Mouse (Mus musculus) liver, postnatal 0 days (tissue): Measurements from ENCODE around the gene Mrpl9. TPM values are rescaled to one million over a fixed set of nuclear protein-coding genes. Genes with fewer than 3 reads are reported as not detected.

Experiments
- ATAC-seq: fragments of 200-750 bp; cut with Nextera tagmentation; 2 replicates; pipeline ENCODE4 v1.8.0; 2017; ENCODE audit warnings: mild to moderate bottlenecking, moderate library complexity
- DNase-seq: peaks from one replicate; pipeline ENCODE4 v3.0.0-alpha.2; 2016
- H3K27ac ChIP-seq: fragments of 300-500 bp; sonication (generic); 2 replicates; pipeline ENCODE4 v1.5.1; 2014; ENCODE audit warnings: antibody characterized with exemption, moderate library complexity, mild to moderate bottlenecking, low read depth
- H3K27me3 ChIP-seq: fragments of 300-500 bp; sonication (generic); 2 replicates; pipeline ENCODE4 v1.6.1; 2014; ENCODE audit warnings: low read length, control low read depth, mixed read lengths; ENCODE audit not compliant: insufficient read depth
- H3K36me3 ChIP-seq: fragments of 300-500 bp; sonication (generic); replicated peaks from 2 replicates; pipeline ENCODE4 v1.6.1; 2014; ENCODE audit warnings: mild to moderate bottlenecking, control low read depth, low read length, moderate library complexity, mixed read lengths; ENCODE audit not compliant: insufficient read depth
- H3K4me1 ChIP-seq: fragments of 300-500 bp; sonication (generic); 2 replicates; pipeline ENCODE4 v1.6.1; 2014; ENCODE audit warnings: antibody characterized with exemption, mild to moderate bottlenecking, control low read depth; ENCODE audit not compliant: insufficient read depth
- H3K4me2 ChIP-seq: fragments of 300-500 bp; sonication (generic); 2 replicates; pipeline ENCODE4 v1.6.1; 2014; ENCODE audit warnings: low read depth, mild to moderate bottlenecking, low read length, moderate library complexity, mixed read lengths
- H3K4me3 ChIP-seq: fragments of 300-500 bp; sonication (generic); 2 replicates; pipeline ENCODE4 v1.5.1; 2014; ENCODE audit warnings: low read depth, low read length
- H3K9ac ChIP-seq: fragments of 300-500 bp; sonication (generic); replicated peaks from 2 replicates; pipeline ENCODE4 v1.6.1; 2014; ENCODE audit warnings: mild to moderate bottlenecking, moderate library complexity
- H3K9me3 ChIP-seq: fragments of 300-500 bp; sonication (generic); 2 replicates; pipeline ENCODE4 v1.6.1; 2016; ENCODE audit warnings: mild to moderate bottlenecking, control low read depth, low read length, mixed read lengths
- CTCF ChIP-seq: sonication (generic); IDR thresholded peaks from 2 replicates; pipeline ENCODE4 v1.5.1; 2016; ENCODE audit warnings: antibody characterized with exemption, low read depth
- EP300 ChIP-seq: IDR thresholded peaks from 2 replicates; pipeline ENCODE4 v1.6.1; 2016; ENCODE audit warnings: antibody characterized with exemption, low read depth, mild to moderate bottlenecking
- WGBS: fragments of 180-500 bp; shearing (Covaris S2); extraction: QIAGEN DNeasy Blood & Tissue Kit; methylation state at CpG from one replicate; pipeline ENCODE4 v1.1.7; 2014; ENCODE audit not compliant: insufficient replicate concordance; 5-methylcytosine and 5-hydroxymethylcytosine counted together
- polyA plus RNA-seq: library from polyadenylated mRNA; unstranded; fragments of >200 nt; fragmentation: Nextera tagmentation; extraction: Ambion mirVana; gene quantifications from 2 replicates; pipeline ENCODE4 v1.2.1, GENCODE M21; 2015

The Mrpl9 gene
- polyA plus RNA-seq, 1 experiment from 2014 or later = 28.7 TPM

- Histone ChIP-seq H3K36me3 (no peaks in the 10 kb centered on the region), H3K4me3 (no peak overlapping the region), H3K27ac (no peak overlapping the region), H3K4me1 (no peaks in the 10 kb centered on the region), H3K27me3 (peaks cover 36% of the 10 kb centered on the region), H3K9ac (no peak overlapping the region), H3K9me3 (no peaks in the 10 kb centered on the region), H3K4me2 (no peak overlapping the region)
- ATAC-seq = no peak
- WGBS = 65% methylated on average over 8 of the region's 8 CpGs
- DNase-seq = no peak
- TF ChIP-seq CTCF = no peak
- no peak for TF ChIP-seq EP300
Observed at GRCm38 (mm10) chr3:94402451-94402850, 40.7 kb upstream of the Mrpl9 start.

- TF ChIP-seq CTCF (no peak), EP300 (no peak)
- Histone ChIP-seq H3K9me3 (no peaks in the 10 kb centered on the region), H3K9ac (no peak overlapping the region), H3K36me3 (no peaks in the 10 kb centered on the region), H3K4me3 (no peak overlapping the region), H3K27ac (no peak overlapping the region), H3K27me3 (peaks cover 22% of the 10 kb centered on the region; the same call in 1 of the 2 replicates), H3K4me2 (no peak overlapping the region), H3K4me1 (no peaks in the 10 kb centered on the region)
- no peak for ATAC-seq
- 34% methylated on average over 7 of the region's 7 CpGs for WGBS
- no peak for DNase-seq
Observed at GRCm38 (mm10) chr3:94404366-94405054, 38.6 kb upstream of the Mrpl9 start.

GRCm38 (mm10) chr3:94405561-94405960, 37.6 kb upstream of the Mrpl9 start:
- Histone ChIP-seq H3K27me3 (peaks cover 11% of the 10 kb centered on the region; the same call in 1 of the 2 replicates), H3K4me2 (no peak overlapping the region), H3K9me3 (no peaks in the 10 kb centered on the region), H3K27ac (no peak overlapping the region), H3K36me3 (no peaks in the 10 kb centered on the region), H3K4me1 (no peaks in the 10 kb centered on the region), H3K4me3 (no peak overlapping the region), H3K9ac (no peak overlapping the region)
- TF ChIP-seq CTCF (no peak), EP300 (no peak)
- WGBS = 61% methylated on average over 4 of the region's 4 CpGs
- DNase-seq (no peak), ATAC-seq (no peak)

GRCm38 (mm10) chr3:94412530-94412929, 30.6 kb upstream of the Mrpl9 start:
- Histone ChIP-seq H3K4me1 (peaks cover 12% of the 10 kb centered on the region), H3K9ac (peak overlapping the region; percentile 35; the same call in 1 of the 2 replicates), H3K9me3 (no peaks in the 10 kb centered on the region), H3K4me3 (peak overlapping the region; percentile 53), H3K36me3 (no peaks in the 10 kb centered on the region), H3K27me3 (no peaks in the 10 kb centered on the region), H3K4me2 (peak overlapping the region; percentile 86), H3K27ac (0 out of 2 replicates have a peak overlapping the region, but pooled peaks have one; percentile 11)
- peak; percentile 43 for ATAC-seq
- 9% methylated on average over 25 of the region's 25 CpGs for WGBS
- DNase-seq = no peak
- TF ChIP-seq CTCF (no peak), EP300 (no peak)

GRCm38 (mm10) chr3:94413031-94413679, 30.0 kb upstream of the Mrpl9 start, which contains the start of gene Tdrkh:
TSS of gene Tdrkh (plus strand) at chr3:94413273.
- WGBS = 8% methylated on average over 52 of the region's 52 CpGs
- Histone ChIP-seq H3K9ac (peak within 1 kb of the TSS; percentile 35; the same call in 1 of the 2 replicates), H3K36me3 (no peaks in the 10 kb centered on the region), H3K27me3 (no peaks in the 10 kb centered on the region), H3K27ac (0 out of 2 replicates have a peak within 1 kb of the TSS, but pooled peaks have one; percentile 11), H3K9me3 (no peaks in the 10 kb centered on the region), H3K4me2 (peak within 1 kb of the TSS; percentile 86), H3K4me3 (peak within 1 kb of the TSS; percentile 53), H3K4me1 (peaks cover 12% of the 10 kb centered on the region)
- DNase-seq = peak; percentile 91
- no peak for TF ChIP-seq EP300
- peak; percentile 24; the same call in 1 of the 2 replicates for TF ChIP-seq CTCF
- ATAC-seq = peak; percentile 100

- Histone ChIP-seq H3K36me3 (no peaks in the 10 kb centered on the region), H3K27me3 (no peaks in the 10 kb centered on the region)
- WGBS = 22% methylated on average over 2 of the region's 2 CpGs
Observed at GRCm38 (mm10) chr3:94430980-94431379, 12.1 kb upstream of the Mrpl9 start.

More at GRCm38 (mm10) chr3:94430980-94431379, 12.1 kb upstream of the Mrpl9 start:
- DNase-seq (no peak), ATAC-seq (no peak)
- no peak overlapping the region for H3K4me2 ChIP-seq
- H3K4me1 ChIP-seq = peaks cover 3% of the 10 kb centered on the region; the same call in 1 of the 2 replicates
- H3K4me3 ChIP-seq = no peak overlapping the region
- no peak overlapping the region for H3K9ac ChIP-seq
- TF ChIP-seq CTCF (no peak), EP300 (no peak)
- H3K27ac ChIP-seq = no peak overlapping the region
- no peaks in the 10 kb centered on the region for H3K9me3 ChIP-seq
